Mouse (Mus musculus): ENCODE results near the gene Ndufc2. TPM values are rescaled to one million over a fixed set of nuclear protein-coding genes. Genes with fewer than 3 reads are reported as not detected.

Ndufc2 gene
- total and polyA plus RNA-seq, 2 experiments from 2014 or later = 463 to 638 TPM

GRCm38 (mm10) chr7:97361467-97361866 is 38.3 kb upstream of the Ndufc2 start:
- Histone ChIP-seq H3K9ac (replicated peaks; ENCODE audit: low read length, poor library complexity, severe bottlenecking) (no peak overlapping the region), H3K27ac (ENCODE audit: low read depth, low read length) (no peak overlapping the region), H3K36me3 (ENCODE audit: insufficient read depth, low read length) (no peaks in the 10 kb centered on the region), H3K4me1 (ENCODE audit: insufficient read depth, low read length) (no peaks in the 10 kb centered on the region), H3K9me3 (ENCODE audit: low read length) (no peaks in the 10 kb centered on the region), H3K4me3 (ENCODE audit: low read depth, low read length) (no peak overlapping the region), H3K27me3 (ENCODE audit: insufficient read depth, low read length) (no peaks in the 10 kb centered on the region), H3K4me2 (ENCODE audit: low read depth, low read length, poor library complexity, severe bottlenecking) (no peak overlapping the region)
- ATAC-seq (ENCODE audit: low FRiP score) (no peak), DNase-seq (ENCODE audit: low spot score) (peak; percentile 55)
- peak; percentile 82 for TF ChIP-seq CTCF (IDR thresholded peaks at IDR 0.05)
- 30% methylated on average over 4 of the region's 4 CpGs for WGBS

- Histone ChIP-seq H3K4me3 (ENCODE audit: low read depth, low read length) (no peak overlapping the region), H3K36me3 (ENCODE audit: insufficient read depth, low read length) (no peaks in the 10 kb centered on the region), H3K4me1 (ENCODE audit: insufficient read depth, low read length) (peaks cover 1% of the 10 kb centered on the region; the same call in 1 of the 2 replicates), H3K27me3 (ENCODE audit: insufficient read depth, low read length) (no peaks in the 10 kb centered on the region), H3K9me3 (ENCODE audit: low read length) (no peaks in the 10 kb centered on the region), H3K9ac (replicated peaks; ENCODE audit: low read length, poor library complexity, severe bottlenecking) (no peak overlapping the region), H3K27ac (ENCODE audit: low read depth, low read length) (no peak overlapping the region), H3K4me2 (ENCODE audit: low read depth, low read length, poor library complexity, severe bottlenecking) (no peak overlapping the region)
- no peak for TF ChIP-seq CTCF (IDR thresholded peaks at IDR 0.05)
- 77% methylated on average over 1 of the region's 1 CpGs for WGBS
- DNase-seq (ENCODE audit: low spot score) (no peak), ATAC-seq (ENCODE audit: low FRiP score) (no peak)
Measured at GRCm38 (mm10) chr7:97365887-97366286, 33.9 kb upstream of the Ndufc2 start.

GRCm38 (mm10) chr7:97375101-97375500 is 24.7 kb upstream of the Ndufc2 start:
- H3K36me3 ChIP-seq (ENCODE audit: insufficient read depth, low read length) = peaks cover 10% of the 10 kb centered on the region; the same call in 1 of the 2 replicates
- peaks cover 4% of the 10 kb centered on the region; the same call in 1 of the 2 replicates for H3K4me1 ChIP-seq (ENCODE audit: insufficient read depth, low read length)
- no peak overlapping the region for H3K27ac ChIP-seq (ENCODE audit: low read depth, low read length)
- H3K9me3 ChIP-seq (ENCODE audit: low read length) = no peaks in the 10 kb centered on the region
- H3K4me3 ChIP-seq (ENCODE audit: low read depth, low read length) = no peak overlapping the region
- ATAC-seq (ENCODE audit: low FRiP score) = no peak
- no peaks in the 10 kb centered on the region for H3K27me3 ChIP-seq (ENCODE audit: insufficient read depth, low read length)
- WGBS = 94% methylated on average over 9 of the region's 9 CpGs
- H3K9ac ChIP-seq (replicated peaks; ENCODE audit: low read length, poor library complexity, severe bottlenecking) = no peak overlapping the region
- H3K4me2 ChIP-seq (ENCODE audit: low read depth, low read length, poor library complexity, severe bottlenecking) = no peak overlapping the region
- no peak for TF ChIP-seq CTCF (IDR thresholded peaks at IDR 0.05)
- no peak for DNase-seq (ENCODE audit: low spot score)

DNA sequence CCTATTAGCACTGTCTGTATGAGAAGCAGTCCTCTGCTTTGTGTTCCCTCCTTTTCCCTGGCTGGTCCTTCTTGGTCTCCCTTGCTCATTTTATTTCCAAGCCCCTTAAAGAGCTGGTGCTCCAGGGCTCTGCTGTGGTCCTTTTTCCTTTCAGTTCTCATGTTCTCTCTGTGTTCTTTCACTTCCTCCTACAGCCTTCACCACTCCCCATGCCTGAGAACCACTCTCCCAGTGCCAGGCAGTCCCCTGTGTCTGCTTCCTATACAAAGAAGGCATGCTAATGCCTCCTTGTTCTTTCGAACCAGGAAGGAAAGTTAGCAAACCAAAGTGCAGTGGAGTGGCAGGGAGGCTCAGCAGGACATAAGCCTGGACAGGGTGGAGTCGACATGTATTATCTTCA is 23.9 kb upstream of the Ndufc2 start:
- WGBS = 74% methylated on average over 2 of the region's 2 CpGs
- Histone ChIP-seq H3K27ac (ENCODE audit: low read depth, low read length) (no peak overlapping the region), H3K9ac (replicated peaks; ENCODE audit: low read length, poor library complexity, severe bottlenecking) (no peak overlapping the region), H3K36me3 (ENCODE audit: insufficient read depth, low read length) (peaks cover 10% of the 10 kb centered on the region; the same call in 1 of the 2 replicates), H3K4me2 (ENCODE audit: low read depth, low read length, poor library complexity, severe bottlenecking) (no peak overlapping the region), H3K9me3 (ENCODE audit: low read length) (no peaks in the 10 kb centered on the region), H3K4me3 (ENCODE audit: low read depth, low read length) (no peak overlapping the region), H3K4me1 (ENCODE audit: insufficient read depth, low read length) (peaks cover 3% of the 10 kb centered on the region; the same call in 1 of the 2 replicates), H3K27me3 (ENCODE audit: insufficient read depth, low read length) (no peaks in the 10 kb centered on the region)
- ATAC-seq (ENCODE audit: low FRiP score) (no peak), DNase-seq (ENCODE audit: low spot score) (no peak)
- TF ChIP-seq CTCF (IDR thresholded peaks at IDR 0.05) = no peak

- no peak for DNase-seq (ENCODE audit: low spot score)
- WGBS = 95% methylated on average over 5 of the region's 5 CpGs
- Histone ChIP-seq H3K27ac (ENCODE audit: low read depth, low read length) (no peak overlapping the region), H3K9ac (replicated peaks; ENCODE audit: low read length, poor library complexity, severe bottlenecking) (no peak overlapping the region), H3K36me3 (ENCODE audit: insufficient read depth, low read length) (peaks cover 30% of the 10 kb centered on the region), H3K4me3 (ENCODE audit: low read depth, low read length) (no peak overlapping the region), H3K4me2 (ENCODE audit: low read depth, low read length, poor library complexity, severe bottlenecking) (no peak overlapping the region), H3K27me3 (ENCODE audit: insufficient read depth, low read length) (no peaks in the 10 kb centered on the region), H3K9me3 (ENCODE audit: low read length) (no peaks in the 10 kb centered on the region), H3K4me1 (ENCODE audit: insufficient read depth, low read length) (no peaks in the 10 kb centered on the region)
- TF ChIP-seq CTCF (IDR thresholded peaks at IDR 0.05) = no peak
- ATAC-seq (ENCODE audit: low FRiP score) = no peak
Measured at GRCm38 (mm10) chr7:97379304-97379703, 20.5 kb upstream of the Ndufc2 start.

- peaks cover 37% of the 10 kb centered on the region for H3K36me3 ChIP-seq (ENCODE audit: insufficient read depth, low read length)
- 96% methylated on average over 5 of the region's 5 CpGs for WGBS
- H3K4me2 ChIP-seq (ENCODE audit: low read depth, low read length, poor library complexity, severe bottlenecking) = no peak overlapping the region
Measured at GRCm38 (mm10) chr7:97380500-97381123, 19.2 kb upstream of the Ndufc2 start.

More at GRCm38 (mm10) chr7:97380500-97381123, 19.2 kb upstream of the Ndufc2 start:
- H3K4me3 ChIP-seq (ENCODE audit: low read depth, low read length) = no peak overlapping the region
- H3K4me1 ChIP-seq (ENCODE audit: insufficient read depth, low read length) = no peaks in the 10 kb centered on the region
- H3K27me3 ChIP-seq (ENCODE audit: insufficient read depth, low read length) = no peaks in the 10 kb centered on the region
- H3K27ac ChIP-seq (ENCODE audit: low read depth, low read length) = no peak overlapping the region
- TF ChIP-seq CTCF (IDR thresholded peaks at IDR 0.05) = no peak
- ATAC-seq (ENCODE audit: low FRiP score) = no peak
- DNase-seq (ENCODE audit: low spot score) = no peak
- no peak overlapping the region for H3K9ac ChIP-seq (replicated peaks; ENCODE audit: low read length, poor library complexity, severe bottlenecking)
- H3K9me3 ChIP-seq (ENCODE audit: low read length) = no peaks in the 10 kb centered on the region

All from midbrain, postnatal 0 days (tissue).